Mouse (Mus musculus) cerebellum, postnatal 14 days (tissue): ENCODE measurements around the gene Trim47.
A peak's percentile ranks its signal among the peaks of the same experiment; 100 is the strongest.
"Not testable (repeated sequence)": the region's sequence is repeated elsewhere in the genome, so short reads cannot be mapped to it uniquely, and the experiment has no call there.

Experiments used
- DNase-seq, 2 experiments: peaks; one replicate each; pipeline ENCODE4 v3.0.0; 2021; ENCODE audit warnings: mixed read lengths in 2 of 2

Gene Trim47

DNA sequence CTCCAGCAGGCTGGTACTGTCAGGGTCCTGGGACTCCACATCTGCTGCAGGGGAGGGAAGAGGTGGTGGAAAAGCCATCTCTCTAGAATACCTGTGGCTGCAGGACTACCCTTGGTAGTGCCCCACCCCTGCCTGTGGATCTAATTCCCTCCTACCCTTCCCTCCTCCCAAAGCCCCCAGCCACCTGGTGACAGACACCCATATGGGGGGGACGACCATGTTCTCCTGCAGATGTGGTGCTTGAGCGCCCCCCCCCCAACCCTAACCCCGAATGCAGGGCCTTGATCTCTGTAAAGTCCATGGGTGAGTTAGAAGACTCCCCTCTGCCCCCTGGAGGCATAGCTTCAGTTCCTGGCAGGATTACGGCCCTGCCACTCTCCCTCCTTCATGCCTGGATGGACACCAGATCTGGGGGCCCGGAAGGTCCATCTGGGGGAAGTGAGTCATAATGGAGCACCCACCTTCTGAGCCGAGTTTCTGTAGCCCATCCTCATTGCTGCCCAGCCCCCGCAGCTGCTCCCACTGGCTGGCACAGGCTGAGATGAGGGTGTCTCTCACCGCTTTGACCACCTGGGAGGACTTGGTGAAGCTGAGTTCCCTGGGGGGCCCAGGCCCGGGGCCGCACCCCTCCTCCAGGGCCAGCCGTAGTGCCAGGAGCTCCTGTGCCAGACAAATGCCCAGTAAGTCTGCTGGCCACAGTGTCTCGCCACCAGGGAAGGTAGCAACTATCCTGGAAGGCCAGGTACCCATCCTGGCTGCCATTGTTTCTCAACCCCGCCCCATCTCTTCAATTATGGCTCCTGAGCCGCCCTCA lies 19.8 kb downstream of the Trim47 start:
- no peak for DNase-seq

DNA sequence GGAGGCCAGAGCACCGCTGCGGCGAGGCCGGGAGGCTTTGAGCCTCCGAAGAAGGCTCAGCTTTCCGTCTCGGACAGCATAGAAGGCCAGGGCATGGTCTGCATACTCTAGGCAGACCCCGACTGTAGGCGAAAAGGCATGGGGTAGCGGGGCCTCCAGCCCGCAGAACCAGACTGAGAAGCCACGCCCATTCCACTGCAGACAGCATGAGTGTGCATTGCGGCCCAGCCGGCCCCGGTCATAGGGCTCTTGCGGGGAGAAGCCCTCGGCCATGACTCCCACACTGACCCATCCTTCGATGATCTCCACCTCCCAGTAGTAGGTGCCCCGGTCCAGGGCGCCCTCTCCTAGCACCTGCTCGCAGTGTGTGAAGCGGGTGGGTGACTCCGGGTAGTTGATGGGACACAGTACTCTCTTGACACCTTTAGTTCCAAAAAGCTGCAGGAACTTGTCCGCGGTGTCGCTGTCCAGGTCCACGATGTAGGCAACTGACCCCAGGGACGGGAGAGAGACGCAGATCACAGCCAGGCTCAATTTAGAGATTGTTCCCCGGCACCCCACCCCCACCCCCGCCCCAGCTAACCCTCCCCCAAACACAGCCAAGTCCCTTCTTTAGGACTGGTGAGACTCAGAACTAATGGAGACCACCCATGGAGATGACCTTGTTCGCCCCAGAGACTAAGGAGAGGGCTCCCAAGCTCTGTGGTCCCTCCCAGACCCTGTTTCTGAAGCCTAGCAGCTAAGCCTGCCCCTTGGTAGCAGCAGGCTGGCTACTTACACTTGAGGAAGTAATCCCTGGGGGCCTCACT lies 20.7 kb downstream of the Trim47 start:
- DNase-seq, result no peak

DNA sequence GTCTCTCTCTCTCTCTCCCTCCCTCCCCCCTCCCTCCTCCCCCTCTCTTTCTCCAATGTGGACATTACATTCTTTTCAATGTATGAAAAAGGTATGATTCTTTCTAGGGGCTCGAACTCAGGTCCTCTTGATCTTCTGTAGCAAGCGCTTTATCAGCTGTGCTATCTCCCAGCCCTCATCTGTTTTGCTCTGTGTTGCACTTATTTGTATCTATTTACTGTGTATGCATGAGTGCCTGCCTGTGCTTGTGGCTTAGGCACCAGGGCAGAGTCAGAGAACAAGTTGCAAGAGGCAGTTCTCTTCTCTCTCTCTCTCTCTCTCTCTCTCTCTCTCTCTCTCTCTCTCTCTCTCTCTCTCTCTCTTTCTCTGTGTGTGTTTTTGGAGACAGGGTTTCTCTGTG lies 21.9 kb downstream of the Trim47 start:
- no peak for DNase-seq

DNA sequence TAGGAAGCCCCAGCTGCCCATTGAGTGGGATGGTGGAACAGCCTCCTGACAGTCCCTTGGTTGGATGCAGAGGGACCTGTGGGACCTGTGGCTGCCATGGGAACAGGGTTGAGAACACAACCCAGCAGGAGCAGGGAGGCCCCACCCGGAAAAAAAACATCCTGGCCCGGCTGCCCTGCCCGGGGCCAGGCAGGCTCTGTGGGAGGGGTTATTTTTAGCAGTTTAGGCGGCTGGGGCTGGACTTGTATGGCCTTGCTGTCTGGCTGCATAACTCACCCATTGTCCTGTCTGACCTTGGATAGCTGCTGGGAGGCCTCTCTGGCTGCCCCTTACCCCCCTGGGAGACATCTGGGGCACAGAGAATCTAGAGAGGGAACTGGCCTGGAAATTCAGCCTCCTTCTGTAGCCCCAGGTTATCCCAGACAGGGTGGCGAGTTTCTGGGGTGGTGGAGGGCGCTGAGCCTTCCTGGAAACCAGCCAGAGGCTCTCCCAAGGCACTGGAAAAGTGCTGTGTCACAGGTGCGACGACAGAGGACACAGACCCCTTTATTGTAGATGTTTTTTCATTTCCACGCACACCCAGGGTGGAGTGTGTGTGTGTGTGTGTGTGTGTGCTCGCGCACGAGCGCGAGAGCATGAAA lies 22.9 kb downstream of the Trim47 start:
- DNase-seq, result no peak

DNA sequence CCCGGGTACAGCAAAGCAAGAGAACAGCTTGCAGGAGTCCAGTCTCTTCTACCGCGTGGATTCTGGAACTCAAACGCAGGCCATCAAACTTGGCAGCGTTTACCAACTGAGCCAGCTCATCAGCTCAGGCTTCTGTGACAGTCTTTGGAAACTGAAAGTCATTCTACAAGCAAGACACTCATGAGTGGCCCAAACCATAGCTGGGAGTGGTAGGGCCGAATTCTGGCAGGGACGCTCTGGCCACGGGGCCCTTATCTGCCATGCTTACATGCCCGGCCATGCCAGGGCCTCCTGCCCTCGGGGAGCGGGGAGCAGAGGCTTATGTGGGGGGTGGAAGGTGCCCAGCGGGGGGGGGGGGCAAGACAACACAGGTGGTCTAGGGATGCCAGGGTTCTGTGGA lies 23.4 kb downstream of the Trim47 start:
- DNase-seq, result no peak

DNA sequence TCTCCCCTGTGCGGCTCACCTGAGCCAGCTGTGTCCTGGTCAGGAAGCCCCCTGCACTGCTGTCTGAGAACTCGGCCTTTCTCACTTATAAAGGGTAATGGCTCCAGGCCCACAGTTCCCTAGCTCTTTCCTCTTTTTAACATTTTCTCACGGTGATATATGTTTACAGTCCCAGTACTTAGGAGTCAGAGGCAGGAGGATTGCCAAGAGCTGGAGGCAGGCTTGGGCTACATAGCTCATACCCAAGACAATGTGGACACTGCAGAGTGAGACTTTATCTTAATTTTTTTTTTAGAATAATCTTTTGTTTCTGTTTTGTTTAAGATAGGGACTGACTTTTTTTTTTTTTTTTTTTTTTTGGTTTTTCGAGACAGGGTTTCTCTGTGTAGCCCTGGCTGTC lies 24.5 kb downstream of the Trim47 start:
- DNase-seq, result no peak

DNA sequence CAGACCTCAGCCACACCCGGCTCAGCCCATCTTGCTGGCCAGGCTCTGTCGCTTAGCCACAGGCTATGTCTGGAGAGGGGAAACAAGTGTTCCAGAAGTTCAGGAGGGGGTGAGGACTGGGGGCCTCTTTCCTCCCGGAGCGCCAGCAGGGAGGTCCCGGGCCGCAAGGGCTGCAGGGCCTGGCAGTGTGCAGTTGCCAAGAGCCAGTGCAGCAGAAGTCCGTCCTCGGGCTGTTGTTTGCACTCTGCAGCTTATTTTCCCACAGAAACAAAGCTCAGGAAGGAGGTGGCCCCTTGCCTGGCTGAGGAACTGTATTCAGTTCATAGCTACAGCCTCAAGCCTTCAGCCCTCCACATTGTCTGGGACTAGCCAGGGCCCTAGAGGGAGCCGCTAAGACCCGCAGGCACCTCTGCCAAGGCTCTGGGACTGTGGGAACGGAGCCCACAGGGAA lies 25.1 kb downstream of the Trim47 start:
- DNase-seq, result no peak

DNA sequence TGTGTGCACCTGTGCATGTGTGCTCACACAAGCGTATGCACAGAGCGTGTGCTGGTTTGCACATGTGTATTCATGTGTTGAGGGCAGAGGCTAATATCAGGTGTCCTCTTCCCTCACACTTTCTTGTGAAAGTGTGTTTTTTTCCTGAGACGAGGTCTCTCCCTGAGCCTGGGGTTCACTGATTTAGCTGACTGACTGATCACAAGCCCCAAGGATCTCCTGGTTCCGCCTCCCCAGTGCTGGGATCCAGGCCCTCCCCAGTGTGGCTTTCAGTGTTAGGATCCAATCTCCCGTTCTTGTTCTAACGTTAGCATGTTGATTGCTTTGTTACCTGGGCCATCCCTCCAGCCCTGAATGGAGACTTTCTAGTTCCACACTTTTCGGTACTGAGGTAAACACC lies 26.2 kb downstream of the Trim47 start:
- no peak for DNase-seq

DNA sequence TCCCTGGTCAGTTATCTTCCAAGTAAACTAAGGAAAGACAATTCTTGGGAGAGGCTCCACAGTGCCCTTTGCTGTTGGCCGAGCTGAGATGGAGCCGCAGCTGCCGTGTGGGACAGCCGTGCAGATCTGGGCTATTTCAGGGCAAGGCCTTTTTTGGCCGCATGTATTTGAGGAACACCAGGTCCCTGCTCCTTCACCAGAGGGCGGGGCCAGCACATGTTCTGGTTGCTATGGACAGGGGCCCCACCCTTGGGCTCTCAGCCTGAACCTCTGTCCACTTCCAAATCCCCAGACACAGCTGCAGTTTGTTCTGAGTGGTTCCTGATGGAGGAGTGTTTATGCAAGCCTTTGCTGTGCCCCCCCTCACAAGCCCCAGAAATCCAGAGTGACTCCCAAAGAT lies 26.6 kb downstream of the Trim47 start:
- DNase-seq, result no peak

DNA sequence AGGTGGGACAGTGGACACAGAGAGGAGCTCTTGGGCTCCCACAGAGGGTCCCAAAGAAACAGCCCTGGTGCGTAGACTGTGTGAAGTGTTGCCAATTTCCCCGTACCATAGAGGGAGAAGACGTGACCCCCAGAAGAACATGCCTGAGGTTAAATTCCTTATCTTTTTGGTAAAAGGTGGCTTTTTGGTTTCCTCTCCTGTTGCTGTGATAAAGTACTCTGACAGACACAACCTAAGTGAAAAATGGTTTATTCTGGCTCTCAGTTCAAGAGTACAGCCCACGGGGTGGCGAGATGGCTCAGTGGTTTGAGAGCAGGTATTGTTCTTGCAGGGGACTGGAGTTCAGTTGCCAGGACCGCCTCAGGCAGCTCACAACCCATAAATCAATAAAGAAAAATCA lies 27.5 kb downstream of the Trim47 start:
- DNase-seq, result no peak

DNA sequence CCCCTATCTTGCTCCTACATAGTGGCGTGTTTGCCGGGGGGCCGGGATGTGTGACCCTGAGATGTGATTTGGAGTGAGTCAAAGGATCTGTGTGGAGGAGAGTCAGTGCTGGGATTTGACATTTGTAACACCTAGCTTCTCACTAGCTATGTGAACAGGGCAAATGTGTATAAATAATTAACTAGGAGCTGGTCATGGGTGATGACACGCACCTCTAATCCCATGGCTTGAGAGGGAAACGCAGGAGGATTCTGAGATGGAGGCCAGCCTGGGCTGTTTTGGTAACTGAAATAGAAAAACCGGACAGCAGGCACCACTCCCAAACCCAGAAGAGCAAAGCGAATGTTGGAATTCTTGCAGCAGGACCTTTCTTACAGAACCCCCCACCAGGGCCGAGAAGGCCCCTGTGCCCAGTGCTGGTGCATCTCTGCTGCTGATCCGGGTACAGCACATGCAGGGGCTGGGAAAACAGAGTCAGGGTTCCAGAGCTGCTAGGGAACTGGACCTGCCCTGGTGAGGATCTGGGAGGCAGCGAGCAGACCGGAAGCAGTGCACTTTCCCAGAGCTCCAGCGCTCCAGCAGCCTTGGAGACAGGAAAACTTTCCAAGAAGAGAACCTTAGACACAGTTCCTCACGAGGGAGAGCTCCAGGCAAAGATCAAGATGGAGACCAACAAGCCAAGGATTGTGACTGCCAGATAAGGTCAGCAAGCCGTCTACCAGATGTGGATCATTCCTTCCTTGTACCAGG lies 28.1 kb downstream of the Trim47 start:
- no peak for DNase-seq

DNA sequence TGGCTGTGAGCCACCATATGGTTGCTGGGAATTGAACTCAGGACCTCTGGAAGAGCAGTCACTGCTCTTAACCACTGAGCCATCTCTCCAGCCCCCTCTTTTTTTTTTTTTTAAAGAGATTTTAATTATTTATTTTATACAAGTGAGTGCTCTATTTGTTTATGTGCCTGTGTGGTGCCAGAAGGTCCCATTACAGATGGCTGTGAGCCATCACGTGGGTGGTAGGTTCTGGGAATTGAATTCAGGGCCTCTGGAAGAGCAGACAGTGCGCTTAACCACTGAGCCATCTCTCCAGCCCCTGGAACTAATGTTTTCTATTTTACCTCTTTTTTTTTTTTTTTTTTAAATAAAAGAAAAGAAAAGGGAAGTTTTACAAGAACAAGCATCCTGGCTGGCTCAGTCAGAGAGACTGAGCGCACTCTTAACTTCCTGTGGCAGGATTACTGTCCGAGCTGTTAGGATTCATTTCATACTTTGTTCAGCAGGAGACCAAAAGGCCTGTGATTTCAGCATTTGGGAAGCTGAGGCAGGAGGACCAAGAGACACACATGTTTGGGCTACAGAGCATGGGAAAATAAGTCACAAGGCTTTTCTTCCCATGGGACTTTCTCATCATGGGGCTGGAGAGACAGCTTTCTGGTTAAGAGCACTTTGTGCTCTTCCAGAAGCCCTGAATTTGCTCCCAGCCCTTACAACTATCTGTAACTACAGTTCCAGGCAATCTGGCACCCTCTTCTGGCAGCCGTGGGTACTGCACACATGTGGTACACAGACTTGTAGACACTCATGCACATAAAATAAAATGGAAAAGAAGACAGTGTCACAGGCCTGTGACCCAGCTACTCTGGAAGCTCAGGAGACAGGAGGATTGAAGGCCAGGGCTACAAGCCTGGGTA lies 30.5 kb downstream of the Trim47 start:
- DNase-seq, result peak in 1 of 2 experiments; percentile 62

DNA sequence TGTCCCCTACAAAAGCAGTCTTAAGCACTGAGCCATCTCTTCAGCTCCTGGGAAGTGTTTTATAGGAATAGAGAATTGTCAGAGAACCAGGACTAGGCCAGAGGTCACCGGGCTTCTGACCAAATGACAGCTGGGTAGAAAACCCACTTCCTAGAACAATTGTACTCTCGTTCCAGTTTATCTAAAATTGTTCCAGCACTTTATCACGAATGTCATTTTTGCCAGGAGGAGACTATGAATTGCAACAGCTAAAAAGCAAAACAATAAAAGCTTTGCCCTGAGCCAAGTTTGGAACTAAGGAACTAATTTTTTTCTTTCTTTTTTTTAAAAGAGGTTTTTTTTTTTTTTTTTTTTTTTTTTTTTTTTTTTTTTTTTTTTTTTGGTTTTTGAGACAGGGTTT lies 31.4 kb downstream of the Trim47 start:
- no peak for DNase-seq

DNA sequence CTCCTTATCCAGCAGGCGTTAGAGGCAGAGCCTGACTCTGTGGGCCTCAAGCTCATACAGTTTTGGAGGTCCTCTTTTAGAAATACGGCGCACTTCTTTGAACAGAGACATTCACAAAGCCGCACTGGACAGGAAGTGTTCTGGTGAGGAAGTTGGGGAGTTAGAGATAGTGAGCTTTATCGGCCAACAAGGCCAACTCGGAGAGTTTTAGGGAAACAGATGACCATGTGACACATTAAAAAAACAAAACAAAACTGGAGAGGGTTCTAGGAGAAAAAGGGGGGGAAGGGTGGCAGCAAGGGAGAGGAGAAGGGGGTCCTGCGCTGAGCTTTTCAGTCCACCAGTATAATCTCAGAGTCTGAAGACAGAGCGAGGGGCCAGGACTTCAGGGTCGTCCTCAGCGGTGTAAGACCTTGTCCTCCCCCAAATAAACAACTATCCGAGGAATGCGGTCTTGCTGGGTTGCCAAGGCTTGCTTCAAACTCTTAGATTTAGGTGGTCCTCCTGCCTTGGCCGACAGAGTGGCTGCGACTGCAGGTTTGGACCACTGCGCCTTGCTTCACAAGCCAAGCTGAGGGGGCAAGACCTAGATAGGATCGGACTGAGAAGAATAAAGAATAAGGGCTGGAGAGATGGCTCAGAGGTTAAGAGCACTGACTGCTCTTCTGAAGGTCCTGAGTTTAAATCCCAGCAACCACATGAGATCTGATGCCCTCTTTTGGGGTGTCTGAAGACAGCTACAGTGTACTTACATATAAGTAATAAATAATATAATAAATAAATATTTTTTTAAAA lies 33.0 kb downstream of the Trim47 start:
- DNase-seq, result no peak

DNA sequence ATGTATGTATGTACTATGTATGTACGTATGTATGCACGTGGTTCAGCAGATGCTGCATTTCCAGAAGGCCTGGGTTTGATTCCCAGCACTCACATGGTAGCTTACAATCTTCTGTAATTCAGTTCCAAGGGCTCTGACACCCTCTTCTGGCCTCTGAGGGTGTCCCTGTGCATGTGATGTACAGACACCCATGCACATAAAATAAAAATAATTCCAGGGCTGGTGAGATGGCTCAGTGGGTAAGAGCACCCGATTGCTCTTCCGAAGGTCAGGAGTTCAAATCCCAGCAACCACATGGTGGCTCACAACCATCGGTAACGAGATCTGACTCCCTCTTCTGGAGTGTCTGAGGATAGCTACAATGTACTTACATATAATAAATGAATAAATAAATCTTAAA lies 34.1 kb downstream of the Trim47 start:
- not testable (repeated sequence) for DNase-seq

DNA sequence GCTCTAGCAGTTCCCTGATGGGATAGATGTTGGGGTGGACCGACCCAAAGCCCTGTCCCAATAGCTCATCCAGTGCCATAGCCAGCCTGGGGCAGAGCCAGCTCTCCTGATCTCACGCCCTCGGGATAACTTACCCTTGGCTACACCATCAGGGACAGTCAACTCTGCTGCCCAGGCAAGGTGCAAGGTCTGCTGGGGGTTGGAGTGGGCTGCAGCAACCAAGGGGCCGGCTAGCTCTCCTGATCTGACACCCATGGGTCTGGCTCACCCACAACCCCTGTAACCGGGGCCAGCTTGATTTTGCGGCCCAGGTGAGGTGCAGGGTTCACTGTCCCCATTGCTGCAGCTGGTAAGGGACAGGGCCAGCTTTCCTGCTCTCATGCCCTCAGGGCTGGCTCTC lies 35.4 kb downstream of the Trim47 start:
- no peak for DNase-seq

DNA sequence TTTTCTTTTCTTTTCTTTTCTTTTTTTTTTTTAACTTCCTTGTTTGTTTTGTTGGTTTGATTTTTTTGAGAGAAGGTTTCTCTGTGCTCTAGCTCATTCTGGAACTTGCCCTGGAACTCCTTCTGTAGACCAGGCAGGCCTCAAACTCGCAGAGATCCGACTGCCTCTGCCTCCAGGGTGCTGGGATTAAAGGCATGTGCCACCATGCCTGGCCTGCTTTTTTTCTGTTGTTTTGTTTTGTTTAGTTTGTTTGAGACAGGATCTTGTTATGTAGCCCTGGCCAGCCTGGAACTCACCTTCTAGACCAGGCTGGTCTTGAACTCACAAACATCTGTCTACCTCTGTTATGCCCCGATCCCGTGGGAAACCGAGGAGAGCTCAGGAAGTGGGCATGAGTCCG lies 37.5 kb downstream of the Trim47 start:
- DNase-seq, result no peak

DNA sequence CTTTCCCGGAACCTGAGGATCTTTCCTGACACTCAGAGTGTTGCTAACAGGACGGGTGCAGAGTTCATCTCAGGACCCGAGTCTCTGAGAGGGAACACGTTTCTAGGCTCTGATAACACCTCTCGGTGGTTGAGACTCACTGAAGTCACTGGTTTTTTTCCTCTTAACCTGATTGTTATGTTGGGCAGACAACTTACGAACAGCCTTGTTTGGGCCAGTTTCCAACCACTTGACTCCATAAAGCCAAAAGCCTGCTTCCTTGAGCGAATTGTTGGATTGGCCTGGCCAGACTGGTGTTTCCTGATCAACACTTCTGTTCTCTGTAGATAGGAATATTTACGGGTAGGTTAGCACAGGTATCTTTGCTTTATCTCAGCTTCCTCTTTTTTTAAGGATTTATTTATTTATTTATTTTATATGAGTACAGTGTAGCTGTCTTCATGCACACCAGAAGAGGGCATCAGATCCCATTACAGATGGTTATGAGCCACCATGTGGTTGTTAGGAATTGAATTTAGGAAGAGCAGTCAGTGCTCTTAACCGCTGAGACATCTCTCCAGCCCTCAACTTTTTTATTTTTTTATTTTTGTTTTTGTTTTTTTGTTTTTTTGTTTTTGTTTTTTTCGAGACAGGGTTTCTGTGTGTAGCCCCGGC lies 38.1 kb downstream of the Trim47 start:
- DNase-seq, result no peak

DNA sequence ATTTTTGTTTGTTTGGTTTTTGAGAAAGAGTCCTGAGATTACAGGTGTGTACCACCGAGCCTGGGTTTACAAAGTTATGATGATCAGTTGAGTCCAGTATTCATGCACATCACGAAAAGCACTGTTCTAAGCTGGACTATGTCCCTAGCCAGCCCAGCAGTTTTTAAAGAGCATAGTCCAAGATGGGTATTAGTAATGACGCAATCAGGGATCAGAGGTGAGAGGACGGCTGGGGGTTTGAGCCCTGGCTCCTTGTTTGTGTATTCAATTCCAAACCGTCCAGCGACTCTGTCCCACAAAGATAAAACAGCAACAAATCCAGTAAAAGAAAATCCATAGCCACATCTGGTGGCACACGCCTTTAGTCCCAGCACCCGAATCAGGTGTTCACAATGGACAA lies 38.8 kb downstream of the Trim47 start:
- DNase-seq, result no peak
